Mouse (Mus musculus): ENCODE measurements at regions not wholly inside any gene's neighbourhood (a gene's known extent, or its start where the extent isn't known, plus 50 kb on each side); places are given as distances from the start of the nearest gene placed in this dataset.

DNA sequence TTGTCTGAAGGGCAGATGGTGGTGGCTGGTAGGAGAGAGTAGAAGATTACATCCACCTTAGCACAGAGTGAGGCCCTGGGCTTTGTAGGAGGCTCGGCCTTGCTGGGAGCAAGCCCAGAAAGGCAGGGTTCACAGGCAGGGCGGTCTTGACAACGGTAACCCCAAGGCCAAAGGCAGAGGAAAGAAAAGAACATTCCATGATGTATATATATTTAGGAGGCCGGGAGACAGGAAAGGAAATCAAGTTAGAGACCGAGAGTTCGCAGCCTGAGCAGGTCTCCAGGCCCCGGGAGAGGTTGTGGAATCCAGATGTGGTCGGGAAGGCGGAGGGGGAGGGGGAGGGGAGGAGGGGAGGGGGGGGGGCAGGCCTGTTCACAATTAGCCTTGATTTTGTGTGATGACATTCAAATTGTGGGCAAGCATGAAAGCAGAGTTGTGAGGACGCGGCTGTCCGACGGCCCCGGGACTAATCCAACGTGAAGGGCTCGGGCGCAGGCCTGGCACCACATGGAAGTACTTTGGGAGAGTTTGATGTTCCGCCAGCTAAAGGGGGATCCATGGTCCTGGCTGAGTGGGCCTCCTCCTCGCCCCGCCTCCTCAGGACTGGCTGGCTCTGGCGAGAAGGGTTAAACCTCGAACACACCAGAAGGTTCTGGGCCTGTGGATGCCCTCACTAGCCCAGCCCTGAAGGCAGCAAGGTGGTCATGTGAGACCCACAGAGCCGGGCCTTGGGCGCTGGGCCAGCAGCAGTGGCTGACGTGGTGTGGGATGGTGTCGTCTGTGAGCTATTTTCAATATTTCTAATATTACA is 131.8 kb upstream of the Gm26897 start:
- DNase-seq = peak; percentile 46

DNA sequence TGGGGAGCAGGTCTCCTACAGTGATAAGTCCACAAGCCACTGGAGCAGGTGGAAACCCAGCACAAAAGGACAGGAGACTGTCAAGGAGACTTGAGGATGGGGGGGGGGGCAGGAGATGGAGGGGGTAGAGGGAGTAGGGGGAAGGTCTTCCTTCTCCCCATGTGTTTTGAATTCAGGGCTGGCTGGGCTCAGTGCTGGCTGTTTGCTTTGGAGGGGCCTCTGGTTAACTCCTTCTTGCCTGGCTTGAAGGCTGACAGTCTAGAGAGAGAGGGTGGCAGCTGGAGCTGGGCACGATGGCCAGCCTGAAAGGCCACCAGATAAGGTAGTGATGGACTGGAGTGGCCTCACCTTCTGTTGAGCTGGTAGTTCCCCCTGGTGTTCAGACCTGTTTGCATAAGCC is 120.0 kb upstream of the Gm26897 start:
- DNase-seq = no peak

DNA sequence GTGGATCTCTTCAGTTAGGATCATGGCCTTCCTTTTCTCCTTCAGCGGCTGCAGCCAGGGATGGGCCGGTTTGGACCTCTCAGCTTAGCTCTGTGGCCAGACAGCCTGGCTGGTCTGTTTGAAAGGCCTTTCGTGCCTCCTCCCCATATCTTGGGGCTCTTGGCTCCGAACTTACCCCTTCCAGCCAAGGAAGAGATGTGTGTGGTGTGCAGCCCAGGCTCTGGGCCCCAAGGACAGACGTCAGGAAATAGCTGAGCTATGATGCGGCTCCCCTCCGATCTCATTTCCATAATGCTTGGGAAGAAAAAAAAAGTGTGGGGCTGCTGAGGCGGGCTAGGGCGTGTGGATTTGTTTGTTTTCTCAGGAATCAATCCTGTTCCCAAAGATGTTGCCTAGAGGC is 113.8 kb upstream of the Gm26897 start:
- peak; percentile 90 for DNase-seq

DNA sequence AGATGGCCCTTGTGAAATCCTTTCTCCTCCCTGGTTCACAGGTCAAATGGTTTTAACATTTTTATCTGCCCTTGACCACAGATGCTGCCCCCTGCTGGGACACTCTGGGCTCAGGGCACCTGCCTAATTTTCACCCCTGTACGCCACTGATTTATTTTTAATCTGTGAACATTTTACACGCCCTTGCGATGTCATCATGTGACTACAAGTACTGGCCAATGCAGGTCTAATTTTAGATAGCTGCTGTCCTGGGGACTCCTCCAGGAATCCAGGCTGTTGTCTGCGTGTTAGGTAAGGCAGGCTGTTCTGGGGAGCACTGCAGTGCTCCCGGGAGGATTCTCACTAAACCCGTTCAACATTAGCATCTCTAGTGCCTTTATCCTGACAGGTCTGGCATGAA is 113.1 kb upstream of the Gm26897 start:
- peak; percentile 81 for DNase-seq

DNA sequence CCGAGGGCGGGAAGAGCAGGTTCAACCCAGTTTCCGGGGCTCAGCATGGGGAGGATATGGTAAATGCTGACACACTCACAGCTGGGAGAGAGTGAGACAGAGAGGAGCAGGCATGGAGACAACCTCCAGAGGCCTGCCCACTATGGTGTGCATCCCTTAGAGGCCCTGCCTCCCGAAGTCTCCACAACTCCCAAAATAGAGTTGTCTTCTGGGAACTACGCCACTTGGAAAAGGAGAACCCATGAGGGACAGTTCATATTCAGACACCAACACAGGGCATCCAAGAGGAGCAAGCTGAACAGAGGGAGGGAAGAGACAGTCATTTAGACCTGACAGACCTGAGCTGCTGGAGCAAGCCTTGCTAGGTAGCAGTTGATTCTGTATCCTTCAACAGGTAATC is 111.2 kb upstream of the Gm26897 start:
- peak; percentile 58 for DNase-seq

DNA sequence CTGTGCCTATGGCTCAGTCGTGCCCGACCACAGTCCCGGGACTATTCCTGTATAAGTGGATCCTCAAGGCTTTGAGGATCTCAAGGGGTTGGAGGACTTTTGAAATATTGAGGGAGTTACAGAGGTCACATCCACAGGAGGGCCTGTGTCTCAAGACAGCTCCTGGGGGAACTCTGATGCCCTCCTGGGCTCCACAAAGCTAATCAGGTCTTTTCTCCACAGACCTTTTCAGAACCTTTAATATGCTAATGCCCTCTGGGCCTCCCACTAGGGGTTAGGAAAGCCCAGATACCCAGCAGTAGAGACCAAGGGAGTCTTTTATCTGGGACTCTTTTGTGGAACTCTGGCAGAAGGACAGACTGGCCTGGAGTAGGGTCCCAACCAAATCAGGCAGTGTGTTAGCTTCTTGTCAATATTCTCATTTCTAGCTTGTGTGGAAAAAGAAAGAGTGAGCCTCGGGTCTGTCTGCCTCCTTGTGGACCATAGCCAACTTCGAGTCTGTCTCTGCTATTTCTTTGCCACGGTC is 107.4 kb upstream of the Gm26897 start:
- DNase-seq = no peak

DNA sequence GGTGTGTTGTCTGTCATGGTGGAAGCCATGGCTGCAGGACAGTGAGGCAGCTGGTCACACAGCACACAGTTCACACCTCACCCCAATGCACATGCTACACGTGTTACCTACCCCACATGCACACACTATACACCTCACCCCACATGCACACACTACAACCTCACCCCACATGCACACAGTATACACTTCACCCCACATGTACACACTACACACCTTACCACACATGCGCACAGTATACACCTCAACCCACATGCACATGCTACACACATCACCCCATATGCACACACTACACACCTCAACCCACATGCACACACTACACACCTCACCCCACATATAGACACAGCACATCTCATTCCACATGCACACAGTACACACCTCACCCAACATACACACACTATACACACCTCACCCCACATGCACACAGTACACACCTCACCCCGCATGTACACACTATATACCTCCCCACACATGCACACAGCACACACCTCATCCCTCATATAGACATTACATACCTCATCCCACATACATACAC is 103.3 kb upstream of the Gm26897 start:
- no peak for DNase-seq

DNA sequence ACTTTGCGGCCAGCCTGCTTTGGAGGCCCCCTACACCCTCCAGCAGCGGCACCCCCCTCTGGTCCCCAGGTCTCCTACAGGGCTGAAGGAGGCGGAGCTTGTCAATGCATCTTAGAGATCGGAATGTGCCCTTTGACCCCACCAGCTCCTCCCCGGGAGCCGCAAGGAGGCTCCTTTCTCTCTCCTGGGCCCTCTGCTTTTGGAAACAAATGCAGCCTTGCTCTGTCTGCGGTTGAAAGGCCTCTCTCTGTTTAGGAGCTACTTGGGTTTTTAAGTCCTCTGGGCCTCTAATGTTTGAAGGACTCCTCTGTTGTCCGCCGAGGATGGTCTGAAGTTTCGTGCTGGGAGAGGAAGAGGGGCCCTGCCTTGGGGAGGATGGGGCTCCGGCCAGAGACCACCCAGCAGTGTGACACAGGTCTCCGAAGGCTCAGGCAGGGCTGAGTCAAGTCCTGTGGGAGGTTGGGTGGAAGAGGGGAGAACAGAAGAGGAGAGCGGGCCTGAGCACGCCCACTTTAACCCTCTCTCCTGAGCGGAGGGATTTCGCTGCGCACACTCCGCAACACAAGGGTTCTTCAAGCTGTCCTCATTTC is 102.1 kb upstream of the Gm26897 start:
- DNase-seq = no peak

DNA sequence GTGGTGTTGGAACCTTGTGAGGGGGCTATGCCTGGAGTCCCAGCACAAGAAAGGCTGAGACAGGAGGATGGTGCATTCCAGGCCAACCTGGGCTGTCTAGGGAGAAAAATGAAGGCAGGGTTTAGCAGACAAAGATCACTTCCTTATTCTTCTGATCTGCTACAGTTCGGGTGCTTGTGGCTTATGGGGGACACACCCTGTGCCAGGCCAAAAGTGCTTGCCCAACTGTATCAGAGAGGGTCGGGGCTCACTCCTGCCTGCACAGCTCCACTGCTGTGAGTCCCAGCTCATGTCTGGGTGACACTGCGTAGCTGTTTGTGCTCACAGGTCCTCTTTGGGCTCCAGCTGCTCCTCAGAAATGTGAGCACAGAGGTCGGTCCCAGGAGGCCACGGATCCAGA is 98.6 kb upstream of the Gm26897 start:
- no peak for DNase-seq

DNA sequence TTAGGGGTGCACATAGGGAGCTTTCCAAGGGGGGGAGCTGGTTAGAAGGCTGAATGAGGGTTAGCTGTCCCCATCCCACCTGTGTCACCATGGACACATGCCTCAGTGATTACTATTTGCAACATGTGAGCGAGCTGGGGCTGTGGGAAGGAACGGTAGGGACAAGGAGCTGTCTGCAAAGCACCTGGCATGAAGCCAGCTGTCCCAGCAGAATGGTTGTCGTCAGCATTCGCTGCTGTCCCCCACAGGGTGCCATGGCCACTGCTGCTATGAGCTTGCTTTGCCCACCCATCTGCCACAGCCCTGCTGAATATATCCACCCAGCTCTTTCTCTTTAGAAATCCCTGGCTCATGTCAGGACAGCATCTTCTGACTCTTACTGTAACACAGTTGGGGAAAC is 96.8 kb upstream of the Gm26897 start:
- no peak for DNase-seq

DNA sequence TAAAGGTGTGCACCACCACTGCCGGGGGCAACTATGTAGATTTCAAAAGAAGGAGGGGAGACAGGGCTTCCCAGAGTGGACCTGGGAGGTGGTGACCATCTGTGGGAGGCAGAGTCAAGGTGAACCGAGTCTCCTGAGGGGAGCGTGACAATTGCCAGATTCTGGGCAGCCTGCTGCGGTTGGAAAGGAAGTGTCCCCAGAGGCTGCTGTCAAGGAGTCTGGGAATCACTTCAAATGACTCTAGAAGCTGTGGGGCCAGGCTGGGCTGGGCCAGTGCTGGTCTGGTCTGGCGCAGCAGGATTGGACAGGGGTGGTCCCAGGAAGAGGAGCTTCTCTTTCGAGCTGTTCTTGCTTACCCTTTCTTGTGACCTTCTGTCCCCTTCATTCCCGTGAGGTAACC is 95.4 kb upstream of the Gm26897 start:
- no peak for DNase-seq

DNA sequence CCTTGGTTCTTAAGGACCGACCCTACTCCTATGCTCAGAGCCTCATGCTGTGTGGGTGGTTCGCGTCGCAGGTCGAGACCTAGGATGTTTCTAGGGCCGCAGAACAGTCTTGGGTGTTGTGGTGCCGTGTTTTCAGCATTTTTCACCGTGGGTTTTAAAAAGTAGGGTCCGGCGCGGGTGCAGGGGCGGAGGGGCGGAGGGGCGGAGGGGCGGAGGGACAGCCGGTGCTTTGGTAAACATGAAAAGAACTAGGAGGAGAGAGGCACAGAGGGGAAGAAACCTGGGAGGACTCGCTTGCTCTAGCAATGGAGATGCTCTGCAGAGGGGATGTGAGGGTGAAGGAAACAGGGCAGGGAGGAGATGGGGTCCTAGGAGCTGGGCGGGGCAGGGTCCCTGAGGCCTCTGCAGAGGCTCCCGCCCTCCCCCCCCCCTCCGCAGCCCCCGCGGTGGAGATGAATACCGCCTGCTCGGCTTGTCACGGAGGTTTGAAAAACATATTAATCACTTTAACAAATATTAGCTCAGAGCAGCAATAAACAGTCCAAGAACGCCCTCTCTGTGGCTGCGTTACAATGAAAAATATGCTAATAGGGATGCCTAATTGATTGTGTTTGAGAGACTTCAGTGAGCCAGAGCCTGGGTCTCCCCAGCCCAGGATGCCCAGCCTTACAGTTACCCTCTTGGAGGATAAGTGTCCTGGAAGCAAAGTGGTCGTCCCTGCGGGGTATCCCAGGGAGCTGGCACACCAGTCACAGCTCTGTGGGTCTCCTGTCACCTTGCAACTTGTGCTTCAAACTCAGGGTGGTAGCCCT is 94.0 kb upstream of the Gm26897 start:
- DNase-seq = no peak

DNA sequence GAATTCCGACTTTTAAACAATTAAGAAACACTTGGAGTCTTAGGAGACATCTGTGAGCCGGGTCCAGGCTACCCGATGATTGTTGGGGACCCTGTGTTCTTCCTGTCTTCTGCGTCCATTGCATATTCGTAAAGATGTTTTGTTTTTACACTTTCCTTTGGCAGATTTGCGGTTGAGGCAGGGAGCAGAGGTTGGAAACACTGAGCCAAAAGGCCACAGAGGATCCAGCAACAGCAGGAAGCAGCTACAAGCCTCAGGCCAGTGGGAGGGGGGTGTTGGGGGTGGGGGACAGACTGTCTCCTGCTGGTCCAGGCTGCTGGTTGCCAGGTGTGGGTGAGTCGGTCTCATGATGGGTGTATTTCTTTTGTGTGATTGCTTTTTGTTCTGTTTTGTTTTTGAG is 92.7 kb upstream of the Gm26897 start:
- no peak for DNase-seq

DNA sequence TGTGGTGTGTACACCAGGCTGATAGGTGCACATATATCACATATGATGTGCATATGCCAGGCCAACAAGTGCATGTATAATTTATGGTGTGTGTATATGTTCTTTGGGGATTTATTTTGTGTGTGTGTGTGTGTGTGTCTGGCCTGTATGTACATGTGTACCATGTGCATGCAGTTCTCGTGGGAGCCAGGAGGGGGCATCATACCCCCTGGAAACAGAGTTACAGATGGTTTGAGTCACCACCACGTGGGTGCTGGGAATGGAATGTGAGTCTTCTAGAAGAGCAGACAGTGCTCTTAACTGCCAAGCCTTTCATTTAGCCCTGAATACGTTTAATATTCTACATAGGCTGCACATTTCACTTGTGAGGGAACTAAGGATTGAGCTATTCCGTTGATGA is 92.0 kb upstream of the Gm26897 start:
- no peak for DNase-seq

DNA sequence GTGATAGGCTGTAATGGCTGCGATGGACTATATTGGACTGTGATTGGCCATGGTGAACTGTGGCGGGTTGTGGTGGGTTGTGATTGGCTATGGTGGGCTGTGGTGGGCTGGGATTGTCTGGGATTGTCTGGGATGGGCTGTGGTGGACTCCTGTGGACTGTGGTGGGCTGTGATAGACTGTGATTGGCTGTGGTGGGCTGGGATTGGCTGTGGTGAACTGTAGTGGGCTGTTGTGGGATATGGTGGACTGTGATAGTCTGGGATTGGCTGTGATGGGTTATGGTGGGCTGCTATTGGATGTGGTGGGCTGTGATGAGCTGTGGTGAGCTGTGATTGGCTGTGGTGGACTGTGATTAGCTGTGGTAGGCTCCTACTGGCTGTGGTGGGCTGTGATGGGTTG is 89.6 kb upstream of the Gm26897 start:
- no peak for DNase-seq

DNA sequence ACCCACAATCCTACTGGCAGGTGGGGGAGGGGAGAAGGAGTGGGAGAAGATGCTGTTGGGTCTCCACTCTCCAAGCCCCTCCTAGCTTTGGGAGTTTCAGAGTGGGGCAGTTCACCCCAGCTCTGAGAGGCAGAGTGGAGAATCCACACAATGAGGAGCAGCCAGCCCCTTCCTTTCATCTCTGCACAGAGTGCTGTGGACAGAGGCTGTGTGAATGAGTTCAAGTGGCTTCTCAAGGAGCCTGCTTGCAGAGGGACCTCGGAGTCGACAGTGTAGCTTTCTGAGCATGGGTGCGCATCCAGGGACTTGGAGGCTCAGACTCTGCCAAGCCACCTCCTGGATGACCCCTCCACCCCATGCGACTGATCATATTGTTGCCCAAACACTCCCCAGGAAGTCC is 88.9 kb upstream of the Gm26897 start:
- no peak for DNase-seq

DNA sequence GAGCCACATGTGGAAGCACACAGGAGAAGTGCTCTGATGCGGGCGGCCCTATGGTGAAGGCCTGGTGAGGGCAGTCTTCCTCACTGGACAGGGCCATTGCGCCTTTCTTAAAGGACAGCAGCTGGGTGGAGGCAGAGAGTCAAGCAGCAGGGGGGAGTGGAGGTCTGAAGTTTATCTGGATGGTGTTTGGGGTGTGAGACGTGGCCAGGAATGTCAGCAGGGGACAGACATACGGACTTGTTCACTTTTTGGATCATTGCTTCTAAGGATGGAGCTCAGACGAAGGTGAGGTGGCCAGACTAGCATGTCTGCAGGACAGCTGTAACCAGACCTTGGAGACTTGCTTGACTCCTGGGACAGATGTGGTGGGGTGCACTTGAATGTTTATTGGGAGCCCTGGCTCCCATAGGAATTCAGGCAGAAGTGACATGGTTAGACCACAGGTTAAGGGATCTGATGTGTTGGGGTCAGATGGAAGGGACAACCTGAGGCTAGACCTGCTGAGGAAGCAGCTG is 86.0 kb upstream of the Gm26897 start:
- no peak for DNase-seq

DNA sequence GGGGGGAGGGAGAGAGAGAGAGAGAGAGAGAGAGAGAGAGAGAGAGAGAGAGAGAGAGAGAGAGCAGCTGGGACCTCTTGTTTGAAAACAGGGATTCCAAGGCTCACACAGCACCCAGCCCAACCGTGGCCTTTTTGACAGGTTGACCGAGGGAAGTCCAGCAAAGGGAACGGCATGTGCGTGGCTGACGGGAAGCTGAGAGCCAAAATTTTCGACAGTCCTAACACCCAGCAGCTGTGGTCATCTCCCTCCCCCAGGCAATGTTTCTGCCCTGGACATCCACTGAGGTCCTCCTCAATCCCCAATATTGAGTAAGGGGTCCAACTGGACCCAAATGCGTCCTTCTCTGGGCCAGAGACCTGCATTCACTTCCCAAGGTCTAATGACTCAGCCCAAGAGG is 85.2 kb upstream of the Gm26897 start:
- DNase-seq = no peak

DNA sequence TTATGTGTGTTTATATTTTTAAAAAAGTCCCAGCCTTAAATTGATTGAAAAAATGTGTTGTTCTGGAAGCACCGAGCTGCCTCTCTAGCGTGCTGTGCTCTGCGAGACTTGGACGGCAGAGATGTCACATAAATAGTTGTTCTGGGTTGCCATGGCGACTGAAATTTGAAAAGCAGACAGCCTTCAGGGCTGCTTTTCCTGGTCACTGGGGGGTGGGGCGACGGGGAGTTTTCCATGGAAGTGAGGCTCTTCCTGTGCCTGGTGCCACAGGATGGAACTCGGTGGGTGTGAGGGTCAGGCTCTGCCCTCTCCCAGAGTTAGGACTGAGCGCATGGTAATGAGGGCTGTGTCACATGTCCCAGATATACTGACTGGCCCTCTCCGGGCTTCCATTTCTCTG is 84.7 kb upstream of the Gm26897 start:
- peak; percentile 66 for DNase-seq

DNA sequence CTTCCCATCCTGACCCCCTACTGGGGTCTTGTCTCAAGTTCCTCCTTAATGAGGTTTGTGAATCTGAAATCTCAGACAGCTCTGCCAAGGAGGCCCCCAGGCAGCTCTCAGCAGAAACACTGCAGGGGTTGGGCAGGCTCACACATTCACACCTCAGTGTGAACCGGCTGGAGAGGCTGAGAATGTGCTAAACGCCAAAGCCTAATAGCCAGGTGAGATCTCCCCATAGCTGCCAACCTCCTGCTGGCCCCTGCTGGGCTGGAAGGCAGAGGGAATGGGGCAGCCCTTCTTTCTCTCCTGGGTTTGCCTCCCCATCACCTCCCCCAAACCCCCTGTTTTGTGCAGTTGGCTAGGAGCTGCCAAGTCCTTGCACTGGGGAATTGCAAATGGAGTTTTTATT is 81.3 kb upstream of the Gm26897 start:
- DNase-seq = no peak

DNA sequence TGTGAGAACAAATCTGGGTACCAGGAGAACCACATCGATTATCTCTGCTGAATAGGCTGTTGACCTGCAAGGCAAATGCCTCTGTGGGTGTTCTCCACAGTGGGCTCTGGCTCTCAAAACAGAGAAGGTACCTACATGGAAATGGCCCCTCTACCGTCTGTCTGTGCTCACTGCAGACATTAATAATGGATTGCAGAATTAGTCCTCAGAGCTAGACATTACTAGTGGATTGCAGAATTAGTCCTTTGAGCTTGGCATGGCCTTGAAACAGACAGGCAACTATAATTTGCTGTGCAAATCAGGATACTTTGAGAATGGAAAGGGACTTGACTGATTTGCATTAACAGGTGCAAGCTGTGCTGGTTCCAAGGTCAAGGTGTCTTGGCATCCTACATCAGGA is 77.3 kb upstream of the Gm26897 start:
- DNase-seq = no peak

DNA sequence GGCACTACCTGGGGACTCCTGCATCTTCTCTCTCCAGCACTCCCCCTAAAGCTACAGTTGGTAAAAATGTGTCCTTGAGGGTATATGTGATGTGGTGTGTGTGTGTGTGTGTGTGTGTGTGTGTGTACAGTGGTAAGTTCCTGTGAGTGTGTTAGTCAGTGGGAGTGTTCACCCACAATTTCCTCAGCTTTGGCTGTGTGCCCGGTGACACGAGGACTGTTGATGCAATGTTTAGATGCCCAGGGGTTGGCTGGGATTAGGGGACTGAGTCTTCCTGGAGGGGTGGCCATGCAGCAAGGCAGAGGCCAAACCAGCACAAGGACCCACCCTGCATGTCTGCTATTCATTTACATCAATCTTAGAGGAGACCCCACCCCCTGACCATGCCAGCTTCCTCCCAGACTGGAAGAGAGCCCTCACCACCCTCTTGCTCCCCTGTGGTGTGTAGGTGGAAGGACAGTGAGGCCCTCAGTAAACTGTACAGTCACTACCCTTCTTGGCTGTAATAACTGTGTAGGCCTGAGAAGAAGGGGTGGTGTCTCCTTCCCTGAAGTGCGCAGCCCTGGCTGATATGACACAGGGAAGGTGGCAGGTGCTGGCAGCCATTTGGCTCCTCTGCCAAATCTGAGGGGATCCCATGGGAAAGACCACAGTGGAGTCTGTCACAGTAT is 75.8 kb upstream of the Gm26897 start:
- no peak for DNase-seq
